Mouse (Mus musculus): ENCODE measurements at regions not wholly inside any gene's neighbourhood (a gene's known extent, or its start where the extent isn't known, plus 50 kb on each side); places are given as distances from the start of the nearest gene placed in this dataset.
"Not testable (repeated sequence)": the region's sequence is repeated elsewhere in the genome, so short reads cannot be mapped to it uniquely, and the experiment has no call there.

- no peak for DNase-seq (ENCODE audit: low spot score)
Measured at GRCm38 (mm10) chr19:27694478-27694877, 264.9 kb upstream of the Pum3 start.

- no peak for DNase-seq (ENCODE audit: low spot score)
Measured at GRCm38 (mm10) chr19:27693706-27694105, 264.1 kb upstream of the Pum3 start.

- no peak for DNase-seq (ENCODE audit: low spot score)
Measured at GRCm38 (mm10) chr19:27692944-27693343, 263.3 kb upstream of the Pum3 start.

- DNase-seq (ENCODE audit: low spot score): no peak
Measured at GRCm38 (mm10) chr19:27683426-27683825, 253.8 kb upstream of the Pum3 start.

- DNase-seq (ENCODE audit: low spot score): no peak
Measured at GRCm38 (mm10) chr19:27679427-27679826, 249.8 kb upstream of the Pum3 start.

- DNase-seq (ENCODE audit: low spot score): no peak
Measured at GRCm38 (mm10) chr19:27672679-27673190, 243.1 kb upstream of the Pum3 start.

- no peak for DNase-seq (ENCODE audit: low spot score)
Measured at GRCm38 (mm10) chr19:27663296-27663695, 233.7 kb upstream of the Pum3 start.

- DNase-seq (ENCODE audit: low spot score): no peak
Measured at GRCm38 (mm10) chr19:27641001-27641400, 211.4 kb upstream of the Pum3 start.

GRCm38 (mm10) chr19:27633105-27633504 lies 203.5 kb upstream of the Pum3 start:
- no peak for DNase-seq (ENCODE audit: low spot score)

GRCm38 (mm10) chr19:27627626-27628025 lies 198.0 kb upstream of the Pum3 start:
- no peak for DNase-seq (ENCODE audit: low spot score)

GRCm38 (mm10) chr19:27617522-27617921 lies 187.9 kb upstream of the Pum3 start:
- DNase-seq (ENCODE audit: low spot score): no peak

GRCm38 (mm10) chr19:27606933-27607332 lies 177.3 kb upstream of the Pum3 start:
- DNase-seq (ENCODE audit: low spot score): no peak

- no peak for DNase-seq (ENCODE audit: low spot score)
Measured at GRCm38 (mm10) chr19:27603296-27603695, 173.7 kb upstream of the Pum3 start.

- no peak for DNase-seq (ENCODE audit: low spot score)
Measured at GRCm38 (mm10) chr19:27601551-27601950, 171.9 kb upstream of the Pum3 start.

- not testable (repeated sequence) for DNase-seq (ENCODE audit: low spot score)
Measured at GRCm38 (mm10) chr19:27600386-27600785, 170.8 kb upstream of the Pum3 start.

GRCm38 (mm10) chr19:27599639-27600308 lies 170.1 kb upstream of the Pum3 start:
- DNase-seq (ENCODE audit: low spot score): no peak

GRCm38 (mm10) chr19:27598350-27598749 lies 168.7 kb upstream of the Pum3 start:
- no peak for DNase-seq (ENCODE audit: low spot score)

GRCm38 (mm10) chr19:27585566-27585965 lies 155.9 kb upstream of the Pum3 start:
- DNase-seq (ENCODE audit: low spot score): no peak

- no peak for DNase-seq (ENCODE audit: low spot score)
Measured at GRCm38 (mm10) chr19:27582111-27582500, 152.5 kb upstream of the Pum3 start.

- DNase-seq (ENCODE audit: low spot score): no peak
Measured at GRCm38 (mm10) chr19:27581362-27582110, 151.9 kb upstream of the Pum3 start.

GRCm38 (mm10) chr19:27576478-27576877 lies 146.9 kb upstream of the Pum3 start:
- no peak for DNase-seq (ENCODE audit: low spot score)

GRCm38 (mm10) chr19:27566929-27567328 lies 137.3 kb upstream of the Pum3 start:
- no peak for DNase-seq (ENCODE audit: low spot score)

- DNase-seq (ENCODE audit: low spot score): no peak
Measured at GRCm38 (mm10) chr19:27566060-27566459, 136.4 kb upstream of the Pum3 start.

Data from gastrocnemius, adult 18-20 months (tissue).